Comparison of ENCODE assay signal across 8 mouse cellular contexts in genomic region chr11:105591905-105592304, GRCm38 (mm10). TPM values are rescaled to one million over a fixed set of nuclear protein-coding genes. Genes with fewer than 3 reads are reported as not detected.
DNase-seq lines count a peak whose midpoint lies in the region; ATAC-seq lines count a peak whose summit lies in the region.

No protein-coding gene starts in this region.

- intact Hi-C loops in left cerebral cortex, postnatal 25 days (cut with DNase I), result loop anchor here (1.0 to 10.0 kb wide), 7 partner anchors 95 to 327 kb away; partner anchors contain the start of gene March10

- peak; percentile 31 for DNase-seq in ovary, postnatal 14 days (ENCODE audit: low spot score)
- DNase-seq in ovary, postnatal 10 days (ENCODE audit: low spot score), result no peak
- peak; percentile 67 for DNase-seq in T-cell, adult 2 months (ENCODE audit: low spot score)
- peak; percentile 26 for DNase-seq in embryo, embryonic 11.5 days (ENCODE audit: low read depth, low spot score)
- peak; percentile 55 to 87 for DNase-seq in left cerebral cortex, postnatal 25 days (ENCODE audit: low spot score in 2 of 2)
- no peak for DNase-seq in urinary bladder, postnatal 10 days (ENCODE audit: low spot score)

- peaks cover 20% of the 10 kb centered on the region for H3K4me1 ChIP-seq in neural tube, embryonic 13.5 days (replicated peaks)

- H3K36me3 ChIP-seq in neural tube, embryonic 13.5 days, result no peaks in the 10 kb centered on the region

- 33% methylated on average over 1 of the region's 1 CpGs for WGBS in neural tube, embryonic 13.5 days

- peak overlapping the region; percentile 59 for H3K4me2 ChIP-seq in neural tube, embryonic 13.5 days

- H3K27me3 ChIP-seq in neural tube, embryonic 13.5 days, result no peaks in the 10 kb centered on the region

- H3K9me3 ChIP-seq in neural tube, embryonic 13.5 days, result no peaks in the 10 kb centered on the region

- H3K9ac ChIP-seq in neural tube, embryonic 13.5 days, result peak overlapping the region; percentile 99

- ATAC-seq in hematopoietic stem cell, adult 5-6 weeks (replicated peaks in 1 of 2; ENCODE audit: insufficient read depth in 1 of 2, low FRiP score in 2 of 2, low TSS enrichment in 1 of 2, low read depth in 1 of 2, poor library complexity in 2 of 2, severe bottlenecking in 2 of 2), result peak; percentile 74 to 82; a peak in 3 of 4 replicates
- no peak for ATAC-seq in neural tube, embryonic 13.5 days (ENCODE audit: low read depth)

- peak overlapping the region; percentile 79 for H3K4me3 ChIP-seq in neural tube, embryonic 13.5 days

- H3K27ac ChIP-seq in neural tube, embryonic 13.5 days (replicated peaks), result no peak overlapping the region; the same call in 1 of the 2 replicates

RNA-seq across cellular contexts. Expression of gene Tanc2, which starts 2.1 kb away (rescaled TPM):
- total RNA-seq in hematopoietic stem cell, adult 5-6 weeks (2017), result 6.5 and 6.8 TPM in 2 replicates
- total RNA-seq in left cerebral cortex, postnatal 25 days (2021), result 100 to 1,000 TPM; 227 to 231 TPM
- 33.8 and 34.9 TPM in 2 replicates for polyA plus RNA-seq in neural tube, embryonic 13.5 days (2015; fragmentation: Nextera tagmentation; extraction: Ambion mirVana)

Comparison
In these comparisons a context has a peak if more than half of its experiments do, and no peak if none do; other contexts are left out.
1. DNase-seq: peak in ovary, postnatal 14 days (single experiment), T-cell, adult 2 months (single experiment), embryo, embryonic 11.5 days (single experiment) and left cerebral cortex, postnatal 25 days (2 of 2); none in ovary, postnatal 10 days (single experiment) and urinary bladder, postnatal 10 days (single experiment).
2. RNA of gene Tanc2, which starts 2.1 kb away (total RNA-seq): 227 to 231 TPM in left cerebral cortex, postnatal 25 days; 6.5 to 6.8 TPM in hematopoietic stem cell, adult 5-6 weeks; every median in the first group is over 10 times any median in the second.